Mouse (Mus musculus) splenic B cell, adult 2 months (primary cell): Measurements from ENCODE around the gene Arid5a.

ENCODE experiments used
- DNase-seq: peaks from one replicate; pipeline ENCODE4 v3.0.0-alpha.2; 2011; ENCODE audit warnings: low read depth, low spot score
- H3K27me3 ChIP-seq: 2 replicates; pipeline ENCODE4 v1.6.1; 2012; ENCODE audit warnings: mild to moderate bottlenecking, low read length, moderate library complexity, mixed read lengths; ENCODE audit not compliant: control insufficient read depth, poor library complexity, insufficient read depth, severe bottlenecking
- H3K36me3 ChIP-seq: 2 replicates; pipeline ENCODE4 v1.6.1; 2012; ENCODE audit warnings: mild to moderate bottlenecking, low read length, moderate library complexity, mixed read lengths; ENCODE audit not compliant: control insufficient read depth, poor library complexity, insufficient read depth, severe bottlenecking

Gene Arid5a

DNA sequence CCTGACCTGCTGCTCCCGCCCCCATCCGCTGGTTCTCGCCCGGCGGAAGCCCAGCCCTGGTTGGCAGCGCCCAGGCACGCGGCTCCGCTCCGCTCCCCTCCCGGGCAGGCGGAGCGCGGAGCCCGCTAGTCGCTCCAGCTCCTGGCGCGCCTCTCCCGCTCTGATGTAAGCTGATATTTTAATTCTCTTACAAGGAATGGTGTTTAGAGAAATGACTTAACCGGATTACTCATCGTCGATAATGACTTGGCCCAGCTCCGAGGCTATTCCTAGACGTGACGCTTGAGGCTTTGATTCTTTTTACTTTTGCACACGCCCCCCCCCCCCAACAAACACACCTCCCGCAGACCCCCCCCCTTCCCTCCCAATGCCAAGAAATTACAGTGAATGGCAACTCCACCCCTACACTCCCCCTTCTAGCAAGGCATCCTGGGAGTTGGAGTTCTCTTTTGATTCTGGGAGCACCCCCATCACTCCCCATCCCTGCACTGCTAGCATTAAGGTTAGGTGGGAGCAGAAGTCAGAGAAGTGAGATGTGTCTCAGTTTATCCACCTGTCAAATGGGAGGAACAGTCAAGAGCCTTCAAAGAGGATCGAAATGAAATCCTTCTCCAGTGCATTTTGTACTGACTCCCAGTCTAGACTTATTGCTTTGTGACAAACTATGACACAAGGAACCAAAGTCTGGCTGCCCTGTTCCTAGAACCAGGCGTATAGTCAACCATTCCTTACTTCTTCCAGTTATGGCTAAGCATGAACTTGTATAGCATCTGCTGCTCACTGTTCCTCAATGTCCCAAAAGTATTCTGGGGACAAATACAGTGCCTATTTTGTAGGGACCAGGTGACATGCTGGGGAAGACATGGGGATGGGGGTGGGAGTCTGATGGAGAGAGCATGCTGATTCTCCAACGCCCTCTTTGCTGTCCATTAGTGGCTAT is 3.9 kb upstream of the Arid5a start:
- no peaks in the 10 kb centered on the region for H3K27me3 ChIP-seq
- H3K36me3 ChIP-seq, result no peaks in the 10 kb centered on the region
- peak; percentile 32 for DNase-seq

DNA sequence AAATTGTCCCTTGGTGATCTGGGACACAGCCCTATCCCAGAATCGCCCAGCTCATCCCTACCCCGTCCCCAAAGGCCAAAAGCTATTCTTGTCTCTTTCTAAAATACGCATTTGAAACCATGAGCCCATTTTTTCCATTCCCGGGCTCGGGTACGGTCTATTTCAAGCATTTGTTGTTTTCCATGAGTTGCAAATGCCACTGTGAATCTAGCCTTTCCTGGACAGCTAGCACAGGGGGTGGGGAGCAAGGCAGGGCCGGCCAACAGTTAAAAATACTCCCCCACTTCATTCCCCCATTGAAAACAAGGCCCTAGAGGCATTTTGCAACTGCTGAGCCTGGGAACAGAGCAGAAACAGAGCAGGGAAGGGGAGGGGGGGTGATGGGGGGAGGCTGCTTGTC is 2.8 kb upstream of the Arid5a start:
- H3K36me3 ChIP-seq, result no peaks in the 10 kb centered on the region
- DNase-seq, result no peak
- H3K27me3 ChIP-seq, result no peaks in the 10 kb centered on the region

- DNase-seq, result no peak
- no peaks in the 10 kb centered on the region for H3K27me3 ChIP-seq
- H3K36me3 ChIP-seq, result no peaks in the 10 kb centered on the region
These were observed 1.4 kb upstream of the Arid5a start for GRCm38 (mm10) chr1:36306120-36306519.

- Histone ChIP-seq H3K27me3 (no peaks in the 10 kb centered on the region), H3K36me3 (0 out of 2 replicates have a peak, but pooled peaks cover 1% of the 10 kb centered on the region)
- no peak for DNase-seq
These were observed 425 bp upstream of the Arid5a start for GRCm38 (mm10) chr1:36307121-36307494.

GRCm38 (mm10) chr1:36308451-36308901 is 943 bp downstream of the Arid5a start:
- Histone ChIP-seq H3K36me3 (0 out of 2 replicates have a peak, but pooled peaks cover 1% of the 10 kb centered on the region), H3K27me3 (no peaks in the 10 kb centered on the region)
- DNase-seq, result peak; percentile 37

DNA sequence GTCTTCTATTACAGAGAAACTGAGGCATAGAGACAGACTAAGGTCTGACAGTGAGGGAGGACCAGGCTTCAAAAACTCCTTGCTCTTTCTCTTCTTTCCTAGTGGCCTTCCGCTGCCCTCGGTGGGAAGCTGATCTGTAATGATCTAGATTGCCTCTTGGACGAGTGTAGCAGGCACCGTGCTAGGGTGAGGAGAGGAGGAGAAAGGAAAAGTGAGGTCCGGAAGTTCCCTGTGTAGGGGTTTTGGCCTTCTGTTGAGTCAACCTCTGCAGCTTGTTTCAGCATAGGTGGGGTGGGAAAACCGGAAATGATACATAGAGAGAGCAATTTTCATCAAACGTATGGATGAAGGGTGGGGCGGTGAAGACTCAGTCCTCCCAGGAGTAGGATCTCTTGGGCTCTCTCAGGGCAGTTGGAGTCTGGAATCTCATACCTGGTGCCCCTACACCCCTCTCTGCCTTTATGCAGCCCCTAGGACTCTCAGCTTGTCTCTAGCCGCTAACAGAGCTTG is 1.5 kb downstream of the Arid5a start:
- Histone ChIP-seq H3K36me3 (peaks cover 2% of the 10 kb centered on the region; the same call in 1 of the 2 replicates), H3K27me3 (no peaks in the 10 kb centered on the region)
- no peak for DNase-seq

DNA sequence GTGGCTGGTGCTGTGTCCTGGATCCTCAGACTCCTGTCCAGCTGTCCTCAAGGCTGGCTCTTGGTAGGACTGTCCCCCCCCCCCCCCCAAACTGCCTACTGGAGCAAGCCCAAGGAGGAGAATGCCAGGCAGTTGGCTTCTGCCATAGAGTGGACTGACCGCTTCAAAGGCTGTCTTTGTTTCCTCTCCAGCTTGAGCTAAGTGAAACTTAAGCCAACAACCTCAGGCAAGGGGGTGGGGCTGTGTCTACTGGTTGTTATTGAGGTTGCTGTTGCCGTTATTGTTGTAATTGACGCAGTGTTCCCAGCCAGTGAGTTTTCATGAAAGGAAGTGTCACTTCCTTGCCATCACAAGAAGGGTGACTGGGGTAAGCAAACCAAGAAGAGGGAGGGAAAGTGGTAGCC is 2.0 kb downstream of the Arid5a start:
- no peaks in the 10 kb centered on the region for H3K27me3 ChIP-seq
- DNase-seq, result peak; percentile 82
- H3K36me3 ChIP-seq, result peaks cover 4% of the 10 kb centered on the region; the same call in 1 of the 2 replicates

DNA sequence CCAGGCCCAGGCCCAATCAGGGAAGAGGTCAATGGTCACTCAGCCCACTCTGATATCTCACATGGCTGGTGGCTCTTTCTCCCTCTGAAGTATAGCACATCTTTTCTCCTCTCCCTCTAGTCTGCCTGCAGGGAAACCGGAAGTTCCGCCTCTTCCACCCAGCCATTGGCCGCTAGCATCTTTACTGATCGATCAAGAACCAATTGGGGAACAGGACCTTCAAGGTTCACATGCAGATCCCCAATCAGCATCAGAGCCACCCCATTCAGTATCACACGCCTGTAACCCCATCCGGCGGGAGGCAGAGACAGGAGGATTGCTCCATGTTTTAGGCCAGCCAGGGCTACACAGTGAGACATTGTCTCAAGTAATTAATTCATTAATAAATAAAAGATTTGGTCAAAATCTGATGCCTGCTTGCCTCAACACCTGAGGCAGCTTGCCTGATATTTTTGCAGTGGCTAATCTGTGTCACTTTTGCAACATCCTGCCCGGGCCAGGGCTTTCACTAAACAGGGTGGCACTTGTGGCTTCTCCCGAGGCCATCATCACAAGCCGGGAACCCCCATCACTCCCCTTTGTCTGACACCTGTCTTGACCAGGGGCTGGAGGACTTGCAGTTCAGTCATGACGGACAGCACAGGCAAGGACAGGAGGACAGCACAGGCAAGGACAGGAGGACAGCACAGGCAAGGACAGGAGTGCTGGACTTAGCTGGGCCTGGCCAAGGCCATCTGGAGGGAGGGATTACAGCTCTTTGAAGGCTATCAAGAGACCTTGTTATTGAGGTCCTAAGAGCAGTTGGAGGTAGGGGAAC is 7.6 kb downstream of the Arid5a start:
- Histone ChIP-seq H3K36me3 (peaks cover 10% of the 10 kb centered on the region), H3K27me3 (no peaks in the 10 kb centered on the region)
- no peak for DNase-seq

DNA sequence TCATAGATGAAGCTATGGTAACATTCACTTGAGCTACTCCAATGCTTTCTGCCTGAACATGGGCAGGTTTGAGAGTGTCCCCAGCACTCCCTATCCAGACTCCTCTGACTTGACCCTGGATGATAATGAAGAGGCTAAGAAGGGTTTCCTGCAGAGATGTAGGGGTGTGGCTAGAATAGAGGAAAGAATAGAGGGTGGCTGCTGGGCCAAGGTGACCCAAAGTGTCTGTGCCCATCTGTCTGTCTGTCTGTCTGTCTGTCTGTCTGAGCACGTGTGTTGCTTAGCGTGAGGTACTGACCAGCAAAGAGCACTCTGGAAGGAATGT is 8.2 kb downstream of the Arid5a start:
- peaks cover 12% of the 10 kb centered on the region for H3K36me3 ChIP-seq
- H3K27me3 ChIP-seq, result no peaks in the 10 kb centered on the region
- DNase-seq, result no peak

DNA sequence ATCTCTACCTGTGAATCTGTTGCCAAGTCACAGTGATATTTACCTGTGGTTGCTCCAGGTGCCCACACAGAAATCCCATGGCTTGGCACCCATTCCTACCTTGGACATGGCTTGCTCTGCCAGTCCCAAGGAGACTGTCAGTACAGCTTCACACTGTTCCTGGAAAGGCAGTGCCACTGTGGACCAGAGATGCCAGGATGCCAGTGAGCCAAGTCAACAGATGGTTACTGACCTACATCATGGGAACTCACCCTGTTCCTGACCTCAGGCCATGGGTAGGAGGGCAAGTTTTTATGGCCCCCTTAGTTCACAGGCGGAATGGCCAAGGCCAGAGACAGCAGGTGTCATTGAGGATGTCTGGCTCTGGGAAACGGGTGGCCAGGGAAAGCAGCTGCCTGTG is 13.6 kb downstream of the Arid5a start:
- H3K27me3 ChIP-seq, result no peaks in the 10 kb centered on the region
- no peak for DNase-seq
- H3K36me3 ChIP-seq, result peaks cover 5% of the 10 kb centered on the region

- Histone ChIP-seq H3K27me3 (no peaks in the 10 kb centered on the region), H3K36me3 (peaks cover 5% of the 10 kb centered on the region)
- peak; percentile 36 for DNase-seq
These were observed 14.5 kb downstream of the Arid5a start for GRCm38 (mm10) chr1:36321829-36322573.

- H3K36me3 ChIP-seq, result peaks cover 4% of the 10 kb centered on the region
- no peak for DNase-seq
These were observed 15.5 kb downstream of the Arid5a start for GRCm38 (mm10) chr1:36323076-36323475.

GRCm38 (mm10) chr1:36323746-36324448 is 16.4 kb downstream of the Arid5a start:
- no peaks in the 10 kb centered on the region for H3K27me3 ChIP-seq
- DNase-seq, result peak; percentile 69
- H3K36me3 ChIP-seq, result peaks cover 2% of the 10 kb centered on the region; the same call in 1 of the 2 replicates

More at GRCm38 (mm10) chr1:36323076-36323475, 15.5 kb downstream of the Arid5a start:
- no peaks in the 10 kb centered on the region for H3K27me3 ChIP-seq

GRCm38 (mm10) chr1:36325900-36326321 is 18.4 kb downstream of the Arid5a start:
- DNase-seq, result no peak
- no peaks in the 10 kb centered on the region for H3K27me3 ChIP-seq
- H3K36me3 ChIP-seq, result no peaks in the 10 kb centered on the region
